Mouse (Mus musculus) gastrocnemius, postnatal 25 days (tissue): ENCODE measurements around the gene Hnrnpab. TPM values are rescaled to one million over a fixed set of nuclear protein-coding genes. Genes with fewer than 3 reads are reported as not detected.
A peak's percentile ranks its signal among the peaks of the same experiment; 100 is the strongest.

Experiments used
- DNase-seq: peaks from one replicate; pipeline ENCODE4 v3.0.0; 2022
- long read RNA-seq, 2 experiments: library from polyadenylated mRNA; stranded (forward); transcript quantifications; one replicate each; pipeline ENCODE4 v2.0.0; 2021
- total RNA-seq, 2 experiments: library from RNA; stranded (reverse); gene quantifications; 1 replicate in 1 of 2; 2 replicates in 1 of 2; pipeline ENCODE4 v1.2.3; 2021

Hnrnpab gene
- total RNA-seq: 100 to 1,000 TPM; 102 to 105 TPM
- long read RNA-seq, experiment 1, transcript Hnrnpab-201 (7 exons, 2,370 nt): major isoform, 24 of 62 reads
- long read RNA-seq, experiment 1, transcript Hnrnpab-203 (8 exons, 1,437 nt): minor isoform, 13 of 62 reads
- long read RNA-seq, experiment 1, partial matches to known transcripts: 9 of 62 reads
- long read RNA-seq, experiment 1, other reads (novel, unspliced or antisense): 16 of 62 reads
- long read RNA-seq, experiment 2, transcript Hnrnpab-203 (8 exons, 1,437 nt): minor isoform, 12 of 69 reads
- long read RNA-seq, experiment 2, transcript Hnrnpab-201 (7 exons, 2,370 nt): major isoform, 35 of 69 reads
- long read RNA-seq, experiment 2, partial matches to known transcripts: 9 of 69 reads
- long read RNA-seq, experiment 2, other reads (novel, unspliced or antisense): 13 of 69 reads

GRCm38 (mm10) chr11:51606447-51607095 is at the start of gene Hnrnpab:
Gene Hnrnpab (minus strand): TSS chr11:51606847.
- peak; percentile 95 for DNase-seq

GRCm38 (mm10) chr11:51654891-51655290 is 48.2 kb upstream of the Hnrnpab start:
- no peak for DNase-seq

- no peak for DNase-seq
These were observed 47.1 kb upstream of the Hnrnpab start for GRCm38 (mm10) chr11:51653736-51654135.

GRCm38 (mm10) chr11:51652889-51653418 is 46.3 kb upstream of the Hnrnpab start:
- no peak for DNase-seq

GRCm38 (mm10) chr11:51650691-51651515 is 44.3 kb upstream of the Hnrnpab start, which contains the start of the genes N4bp3 and D930048N14Rik:
Gene N4bp3 (minus strand): TSS chr11:51650842.
Gene D930048N14Rik (plus strand): TSS chr11:51650954.
- DNase-seq: peak; percentile 69

- no peak for DNase-seq
These were observed 43.6 kb upstream of the Hnrnpab start for GRCm38 (mm10) chr11:51650261-51650660.

GRCm38 (mm10) chr11:51649889-51650199 is 43.2 kb upstream of the Hnrnpab start:
- DNase-seq: no peak

- DNase-seq: no peak
These were observed 42.7 kb upstream of the Hnrnpab start for GRCm38 (mm10) chr11:51649111-51649888.

GRCm38 (mm10) chr11:51648566-51648965 is 41.9 kb upstream of the Hnrnpab start:
- no peak for DNase-seq

GRCm38 (mm10) chr11:51646751-51647667 is 40.4 kb upstream of the Hnrnpab start:
- peak; percentile 40 for DNase-seq

- no peak for DNase-seq
These were observed 39.6 kb upstream of the Hnrnpab start for GRCm38 (mm10) chr11:51646245-51646644.

- no peak for DNase-seq
These were observed 38.6 kb upstream of the Hnrnpab start for GRCm38 (mm10) chr11:51645293-51645692.

- DNase-seq: no peak
These were observed 37.6 kb upstream of the Hnrnpab start for GRCm38 (mm10) chr11:51644217-51644616.

GRCm38 (mm10) chr11:51643761-51644160 is 37.1 kb upstream of the Hnrnpab start:
- peak; percentile 48 for DNase-seq

GRCm38 (mm10) chr11:51643202-51643601 is 36.6 kb upstream of the Hnrnpab start:
- DNase-seq: no peak

GRCm38 (mm10) chr11:51640748-51641147 is 34.1 kb upstream of the Hnrnpab start:
- DNase-seq: no peak

- no peak for DNase-seq
These were observed 31.9 kb upstream of the Hnrnpab start for GRCm38 (mm10) chr11:51638497-51638896.

GRCm38 (mm10) chr11:51637971-51638414 is 31.3 kb upstream of the Hnrnpab start:
- DNase-seq: no peak

GRCm38 (mm10) chr11:51636323-51636684 is 29.7 kb upstream of the Hnrnpab start:
- peak; percentile 51 for DNase-seq
